Mouse (Mus musculus): Measurements from ENCODE around the gene Mrps33. TPM values are rescaled to one million over a fixed set of nuclear protein-coding genes. Genes with fewer than 3 reads are reported as not detected.

The Mrps33 gene
- total RNA-seq, 4 experiments from 2014 or later, result 102 to 109 (median 104) TPM

DNA sequence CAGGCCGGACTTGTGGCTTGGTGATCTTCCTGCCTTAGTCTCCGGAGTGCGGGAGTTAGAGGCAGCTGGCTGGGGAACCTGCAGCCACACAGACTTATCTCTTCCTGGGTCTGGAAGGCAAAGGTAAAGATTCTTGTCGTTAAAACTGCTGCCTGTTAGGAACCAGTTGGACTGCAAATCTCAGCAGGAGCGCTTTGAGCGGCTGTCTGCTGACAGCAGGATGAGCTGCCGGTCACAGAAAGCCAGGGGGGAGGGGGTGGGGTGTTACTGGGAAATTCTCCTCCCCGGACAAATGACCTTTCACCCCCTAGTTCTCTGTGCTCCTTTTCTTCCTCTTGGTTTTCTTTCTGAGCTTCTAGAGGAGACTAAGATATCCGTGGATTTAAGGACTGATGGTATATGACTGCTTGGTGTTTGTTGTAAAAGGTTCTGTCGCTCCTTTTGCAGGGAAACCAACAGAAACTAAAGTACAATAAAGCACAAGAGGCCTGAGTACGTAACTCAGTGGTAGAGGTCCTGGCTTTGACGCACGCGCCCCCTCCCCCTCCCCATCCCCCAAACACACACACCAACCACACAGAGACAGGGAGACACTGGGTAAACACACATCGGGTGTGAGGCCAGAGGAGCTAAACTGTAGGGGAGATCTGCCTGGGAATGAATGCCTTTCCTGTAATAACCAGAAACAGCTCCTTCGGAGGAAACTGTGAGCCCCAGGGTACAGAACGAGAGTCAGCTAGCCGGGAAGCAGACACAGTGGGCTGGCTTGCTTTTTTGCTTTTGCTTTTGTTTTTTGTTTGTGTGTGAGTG is 29.7 kb downstream of the Mrps33 start:
- DNase-seq (ENCODE audit: low spot score in 2 of 2), result no peak

DNA sequence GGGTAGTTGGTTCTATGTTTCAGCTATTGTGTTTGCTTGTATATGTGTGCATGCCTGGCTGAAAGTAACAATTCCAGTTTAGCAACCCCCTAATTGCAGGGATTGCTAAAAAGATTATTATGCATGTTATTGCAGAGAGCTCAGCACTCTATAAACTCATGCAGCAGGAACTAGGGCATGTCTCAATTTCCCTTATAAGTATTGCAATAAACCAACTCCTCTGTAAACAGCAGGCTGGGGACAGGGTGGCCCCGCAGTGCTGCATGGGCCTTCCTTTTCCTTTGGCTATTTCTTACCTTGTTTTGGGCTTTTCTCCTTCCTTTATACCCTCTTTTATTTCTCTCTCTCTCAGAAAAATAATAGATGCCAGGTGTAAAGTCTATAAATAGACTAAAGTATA is 32.3 kb downstream of the Mrps33 start:
- DNase-seq (ENCODE audit: low spot score in 2 of 2), result no peak

DNA sequence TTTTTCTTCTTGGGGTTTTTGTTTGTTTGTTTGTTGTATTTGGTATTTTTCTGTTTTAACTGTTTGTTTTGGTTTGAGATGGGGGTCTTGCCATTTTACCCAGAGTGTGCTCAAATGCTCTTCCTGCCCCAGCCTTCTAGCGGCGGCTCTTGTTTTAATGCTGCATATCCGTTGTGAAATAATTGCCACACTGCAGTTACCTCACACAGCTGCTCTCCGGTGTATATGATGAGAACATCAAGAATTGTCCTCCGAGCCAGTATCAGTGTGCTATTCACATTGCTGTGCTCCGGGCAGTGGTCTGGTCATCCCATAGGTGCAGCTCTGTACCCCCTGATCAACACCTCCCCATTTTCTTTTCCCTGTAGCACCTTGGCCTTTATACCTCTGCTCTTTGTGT is 34.5 kb downstream of the Mrps33 start:
- no peak for DNase-seq (ENCODE audit: low spot score in 2 of 2)

DNA sequence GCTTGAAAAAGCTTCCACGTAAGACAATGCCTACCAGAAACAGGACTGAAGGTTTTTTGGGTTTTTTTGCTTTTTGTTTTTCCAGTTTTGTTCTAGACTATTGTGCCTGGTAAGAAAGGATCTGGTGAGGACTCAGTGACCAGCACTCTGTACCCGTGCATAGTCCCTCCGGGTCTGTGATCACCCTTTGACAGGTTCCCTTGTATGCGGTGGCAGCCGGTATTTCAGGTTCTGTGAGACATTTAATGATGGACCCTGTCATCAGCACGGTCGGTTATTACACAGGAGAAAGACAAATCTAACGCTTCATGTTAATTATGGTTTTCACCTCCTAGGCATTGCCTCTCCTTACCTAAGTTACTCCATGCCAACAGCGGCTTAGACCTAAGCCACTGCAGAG is 35.8 kb downstream of the Mrps33 start:
- DNase-seq (ENCODE audit: low spot score in 2 of 2), result no peak

DNA sequence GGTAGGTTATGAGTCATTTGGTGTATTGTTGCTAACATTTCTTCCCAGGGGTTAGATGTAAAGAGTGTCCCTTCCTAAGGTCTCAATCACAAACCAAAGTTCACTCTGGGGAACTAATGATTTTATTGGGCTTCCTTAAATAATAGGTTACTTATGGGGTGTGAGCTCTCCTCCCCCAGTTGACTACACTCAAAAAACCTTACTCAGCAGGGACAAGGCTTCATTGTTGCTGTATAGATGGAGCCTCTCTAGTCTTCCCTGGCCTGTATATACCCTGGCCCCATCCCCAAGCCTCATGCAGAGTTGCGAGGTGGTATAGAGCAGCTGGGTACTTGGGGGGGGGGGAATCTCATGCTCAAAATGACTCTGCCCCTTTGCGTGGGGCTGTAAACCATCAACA is 53.6 kb downstream of the Mrps33 start:
- DNase-seq (ENCODE audit: low spot score in 2 of 2), result no peak

Other genes with a start within 250 kb of the Mrps33 start
- 10 to 100 TPM; 27.6 to 34.5 (median 34.0) TPM for gene Adck2, start 237.1 kb downstream of the Mrps33 start, total RNA-seq (2022)
- 1 to 10 TPM in 1 of 4 experiments, not detected in 3; 1.2 TPM for gene Gm42420, start 225.2 kb downstream of the Mrps33 start, total RNA-seq (2022)
- 100 to 1,000 TPM; 168 to 170 (median 168) TPM for gene Ndufb2, start 218.4 kb downstream of the Mrps33 start, total RNA-seq (2022)
- 100 to 1,000 TPM; 115 to 144 (median 134) TPM for gene Braf, start 85.5 kb downstream of the Mrps33 start, total RNA-seq (2022)
- gene Tmem178b, start 62.3 kb upstream of the Mrps33 start, total RNA-seq (2022), result 100 to 1,000 TPM; 156 to 182 (median 174) TPM

All from layer of hippocampus, adult 8-10 months (tissue).